Mouse (Mus musculus): ENCODE measurements around the gene Gvin1.
"Not testable (repeated sequence)": the region's sequence is repeated elsewhere in the genome, so short reads cannot be mapped to it uniquely, and the experiment has no call there.

Gvin1 gene

DNA sequence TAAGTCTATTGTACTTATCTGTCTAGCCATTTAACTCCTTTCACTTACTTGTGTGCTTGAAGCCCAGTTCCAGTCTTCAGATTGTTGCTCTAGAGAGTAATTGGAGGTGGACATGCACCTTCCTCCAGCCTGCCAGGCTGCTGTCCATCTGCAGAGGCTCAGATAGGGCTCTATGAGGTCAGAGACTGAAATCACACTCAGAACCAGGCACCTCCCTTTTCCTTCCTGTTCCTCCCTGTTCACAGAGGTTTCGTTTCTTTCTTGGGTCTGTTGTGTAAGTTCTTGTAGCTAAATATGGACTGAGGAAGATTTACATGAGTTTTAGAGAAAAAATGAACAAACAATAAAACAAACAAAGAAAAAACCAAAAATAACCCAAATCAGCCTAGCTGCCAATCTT is at the start of gene Gvin1:
Gene Gvin1, minus strand, starts transcription at position 150 of the 400 bp plus-strand sequence.
- not testable (repeated sequence) for DNase-seq (ENCODE audit: low spot score in 2 of 2)

DNA sequence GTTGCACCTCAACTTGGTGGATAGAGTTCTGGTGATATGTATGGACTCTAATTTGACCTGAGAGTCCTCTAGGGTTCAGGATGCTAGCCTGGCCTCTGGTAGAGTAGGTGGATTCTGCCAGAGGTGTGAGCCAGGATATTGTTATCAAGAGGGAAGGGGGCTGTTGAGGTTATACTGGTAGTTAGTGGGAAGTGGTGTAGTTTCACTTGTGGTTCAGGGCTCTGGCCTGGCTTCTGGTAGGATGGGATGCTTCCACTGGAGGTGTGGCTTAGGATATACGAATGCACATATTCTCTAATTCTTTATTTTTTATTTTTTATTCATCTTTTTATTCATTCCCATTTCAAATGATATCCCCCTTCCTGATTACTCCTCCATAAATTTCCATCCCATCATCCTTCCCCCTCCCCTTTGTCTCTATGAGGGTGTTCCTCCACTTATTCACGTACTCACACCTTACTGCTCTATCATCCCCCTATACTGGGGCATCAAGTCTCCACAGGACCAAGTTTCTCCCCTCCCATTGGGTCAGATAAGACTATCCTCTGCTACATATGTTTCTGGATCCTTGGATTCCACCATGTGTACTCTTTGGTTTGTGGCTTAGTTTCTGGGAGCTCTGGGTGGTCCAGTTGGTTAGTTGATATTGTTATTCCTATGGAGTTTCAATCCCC is 36.9 kb upstream of the Gvin1 start:
- no peak for DNase-seq (ENCODE audit: low spot score in 2 of 2)

GRCm38 (mm10) chr7:106248922-106249321 is 33.8 kb upstream of the Gvin1 start:
- DNase-seq (ENCODE audit: low spot score in 2 of 2): no peak

- no peak for DNase-seq (ENCODE audit: low spot score in 2 of 2)
These were observed 33.1 kb upstream of the Gvin1 start for GRCm38 (mm10) chr7:106248245-106248644.

- DNase-seq (ENCODE audit: low spot score in 2 of 2): no peak
These were observed 30.5 kb upstream of the Gvin1 start for GRCm38 (mm10) chr7:106245601-106246000.

DNA sequence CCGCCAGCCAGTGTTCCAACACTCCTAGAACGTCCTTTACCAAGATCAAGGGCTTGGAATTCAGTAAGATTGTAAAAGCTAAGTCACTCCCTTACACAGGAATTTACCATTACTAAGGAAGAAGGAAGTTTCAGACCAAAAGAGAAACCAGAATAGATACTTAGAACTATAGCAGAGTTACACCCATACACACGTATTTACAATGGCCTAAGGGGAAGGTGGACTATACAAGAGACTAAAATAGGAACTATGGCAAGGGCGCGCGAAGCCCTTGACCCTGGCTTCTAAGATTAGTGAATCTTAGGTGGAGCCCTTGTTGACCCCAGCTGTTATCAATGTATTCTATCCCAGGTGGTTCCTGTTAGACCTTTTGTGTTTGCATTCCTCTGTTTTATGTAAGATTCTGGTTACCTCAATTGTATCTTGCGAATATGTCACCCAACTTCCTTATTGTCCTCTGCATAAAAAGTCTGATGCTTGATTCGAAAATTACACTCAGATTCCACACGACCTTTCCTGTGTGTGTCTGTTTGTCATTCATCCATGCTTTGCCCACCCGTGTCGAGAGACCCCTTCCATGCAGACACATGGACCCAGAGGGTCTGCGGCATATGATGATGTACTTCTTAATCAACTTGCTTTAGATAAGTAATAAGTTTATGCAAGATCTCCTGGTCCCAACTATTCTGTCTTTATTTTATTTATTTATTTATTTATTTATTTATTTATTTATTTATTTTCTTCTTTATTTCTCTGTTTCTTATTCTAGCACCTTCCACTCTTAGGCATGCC is 25.6 kb upstream of the Gvin1 start:
- not testable (repeated sequence) for DNase-seq (ENCODE audit: low spot score in 2 of 2)

DNA sequence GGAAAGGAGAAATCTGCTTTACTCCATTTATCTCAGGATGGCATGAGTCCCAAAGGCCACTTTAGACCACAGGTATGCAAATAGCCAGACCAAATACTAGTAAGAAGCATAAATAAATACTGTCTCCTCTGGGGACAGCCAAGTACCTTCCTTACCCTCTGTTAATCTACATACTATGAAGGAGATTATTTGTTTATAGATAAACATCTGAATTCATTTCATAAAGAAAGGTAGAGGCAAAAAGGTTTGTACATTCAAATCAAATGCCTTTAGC is 22.0 kb upstream of the Gvin1 start:
- DNase-seq (ENCODE audit: low spot score in 2 of 2): no peak

GRCm38 (mm10) chr7:106236327-106237191 is 21.4 kb upstream of the Gvin1 start:
- DNase-seq (ENCODE audit: low spot score in 2 of 2): no peak

- DNase-seq (ENCODE audit: low spot score in 2 of 2): no peak
These were observed 20.5 kb upstream of the Gvin1 start for GRCm38 (mm10) chr7:106235596-106235995.

GRCm38 (mm10) chr7:106215910-106216309 is 784 bp upstream of the Gvin1 start:
- not testable (repeated sequence) for DNase-seq (ENCODE audit: low spot score in 2 of 2)

DNA sequence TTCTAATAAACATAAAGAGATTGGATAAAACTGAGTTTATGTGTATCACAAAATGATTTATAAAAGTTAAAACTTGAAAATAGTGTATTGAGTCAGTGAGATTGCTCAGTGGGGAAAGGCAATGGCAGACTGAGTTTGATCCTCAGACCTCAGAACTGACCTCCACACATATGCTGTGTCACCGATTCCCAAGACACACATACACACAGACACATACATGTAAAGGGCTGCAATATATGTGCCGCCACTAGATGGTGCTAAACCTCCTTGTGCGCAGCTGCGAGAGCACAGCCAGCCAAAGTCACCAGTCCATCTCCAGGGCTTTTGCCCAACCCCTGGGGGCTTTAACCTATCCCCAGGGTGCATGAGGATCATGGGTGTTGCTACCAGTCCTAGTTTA is 1.4 kb downstream of the Gvin1 start:
- DNase-seq (ENCODE audit: low spot score in 2 of 2): not testable (repeated sequence)

DNA sequence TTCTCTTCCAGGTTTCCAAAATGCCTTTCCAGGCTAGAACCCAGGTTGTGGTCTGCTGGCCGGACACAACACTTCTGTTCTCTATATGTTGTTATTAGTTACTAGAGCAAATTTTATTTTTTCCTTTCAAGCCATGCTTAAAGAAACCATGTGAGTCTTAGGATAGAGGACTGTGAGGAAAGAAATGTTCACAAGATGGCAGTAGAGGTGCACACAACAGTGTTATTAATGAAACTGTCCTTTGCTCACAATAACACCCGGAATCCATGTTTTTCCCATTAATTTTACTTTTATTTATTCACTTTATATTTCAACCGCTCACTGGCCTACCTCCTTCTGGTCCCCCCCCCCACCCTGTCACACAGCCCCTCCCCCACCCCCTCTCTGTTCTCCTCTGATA is 8.5 kb downstream of the Gvin1 start:
- not testable (repeated sequence) for DNase-seq (ENCODE audit: low spot score in 2 of 2)

GRCm38 (mm10) chr7:106177065-106177464 is 38.1 kb downstream of the Gvin1 start:
- not testable (repeated sequence) for DNase-seq (ENCODE audit: low spot score in 2 of 2)

- not testable (repeated sequence) for DNase-seq (ENCODE audit: low spot score in 2 of 2)
These were observed 69.9 kb downstream of the Gvin1 start for GRCm38 (mm10) chr7:106145013-106145754.

DNA sequence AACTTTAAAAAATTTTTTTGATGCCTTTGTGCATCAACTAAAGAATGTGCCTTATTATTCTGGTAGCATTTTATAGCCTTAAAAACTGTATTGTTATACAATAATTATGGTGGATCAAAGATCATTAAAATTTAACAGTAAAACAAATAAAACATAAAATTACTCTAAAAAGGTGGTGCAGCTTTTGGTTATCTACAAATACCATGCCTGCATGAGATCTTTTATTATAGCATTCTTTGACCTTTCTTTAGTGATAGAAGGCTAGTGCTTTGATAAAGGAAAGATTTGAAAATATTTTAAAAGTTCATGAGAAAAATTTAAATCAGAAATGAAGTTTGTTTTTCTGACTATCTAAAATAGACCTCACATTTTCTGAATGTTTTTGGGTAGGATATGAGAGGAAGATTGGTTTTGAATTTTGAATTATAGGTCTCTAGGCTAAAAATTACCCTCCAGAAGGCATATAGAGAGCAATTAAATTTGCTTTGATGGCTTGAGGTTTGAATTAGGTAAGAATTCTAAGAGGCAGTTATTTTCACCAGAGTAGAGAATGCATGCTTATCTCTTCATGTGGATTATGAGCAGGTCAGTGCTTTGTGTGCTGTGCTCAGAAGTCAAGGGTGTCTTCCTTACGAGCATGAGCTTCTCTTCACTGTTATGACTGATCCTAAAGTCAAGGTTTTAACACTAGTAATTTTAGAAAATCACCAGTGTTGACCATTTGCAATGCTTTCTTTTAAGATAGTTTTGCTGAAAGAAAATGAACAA is 73.8 kb downstream of the Gvin1 start:
- DNase-seq (ENCODE audit: low spot score in 2 of 2): not testable (repeated sequence)

DNA sequence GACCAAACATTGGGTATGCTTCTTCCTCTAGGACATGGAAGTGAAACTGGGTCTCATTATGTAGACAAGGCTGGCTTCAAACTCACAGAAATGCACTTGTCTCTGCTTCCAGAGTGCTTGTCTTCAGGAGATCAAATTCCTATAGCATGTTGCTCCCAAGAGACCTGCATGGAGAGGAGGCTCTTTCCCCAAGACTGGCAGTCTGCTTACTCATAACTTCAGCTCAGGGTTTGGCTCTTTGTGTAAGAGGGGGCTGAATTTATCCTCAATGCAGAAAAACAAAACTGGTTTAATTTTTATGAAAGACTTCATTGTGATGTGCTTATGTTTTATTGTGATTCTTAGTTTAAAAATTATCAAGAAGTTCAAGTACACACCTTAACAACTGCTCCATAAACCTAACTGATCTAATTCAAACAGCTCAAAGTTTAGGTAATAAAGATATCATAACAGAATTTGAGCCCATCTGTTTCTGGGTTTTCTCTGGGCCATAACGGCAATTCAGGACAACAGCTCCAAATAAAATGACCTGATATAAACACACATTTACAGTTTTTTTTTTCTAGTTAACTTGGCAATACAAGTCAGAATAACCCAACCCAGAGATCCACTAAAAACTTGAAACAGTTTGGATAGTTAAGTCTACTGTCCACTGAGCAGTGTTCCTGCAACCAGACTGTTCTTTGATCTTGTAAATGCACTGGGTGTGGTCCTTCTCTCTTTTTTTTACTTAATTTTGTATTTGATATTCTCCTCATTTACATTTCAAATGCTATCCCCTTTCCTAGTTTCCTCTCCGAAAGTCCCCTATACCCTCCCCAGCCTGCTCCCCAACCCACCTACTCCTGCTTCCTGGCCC is 97.8 kb downstream of the Gvin1 start:
- not testable (repeated sequence) for DNase-seq (ENCODE audit: low spot score in 2 of 2)
